Mouse (Mus musculus): ENCODE data around the gene Smim6.

Smim6 gene

DNA sequence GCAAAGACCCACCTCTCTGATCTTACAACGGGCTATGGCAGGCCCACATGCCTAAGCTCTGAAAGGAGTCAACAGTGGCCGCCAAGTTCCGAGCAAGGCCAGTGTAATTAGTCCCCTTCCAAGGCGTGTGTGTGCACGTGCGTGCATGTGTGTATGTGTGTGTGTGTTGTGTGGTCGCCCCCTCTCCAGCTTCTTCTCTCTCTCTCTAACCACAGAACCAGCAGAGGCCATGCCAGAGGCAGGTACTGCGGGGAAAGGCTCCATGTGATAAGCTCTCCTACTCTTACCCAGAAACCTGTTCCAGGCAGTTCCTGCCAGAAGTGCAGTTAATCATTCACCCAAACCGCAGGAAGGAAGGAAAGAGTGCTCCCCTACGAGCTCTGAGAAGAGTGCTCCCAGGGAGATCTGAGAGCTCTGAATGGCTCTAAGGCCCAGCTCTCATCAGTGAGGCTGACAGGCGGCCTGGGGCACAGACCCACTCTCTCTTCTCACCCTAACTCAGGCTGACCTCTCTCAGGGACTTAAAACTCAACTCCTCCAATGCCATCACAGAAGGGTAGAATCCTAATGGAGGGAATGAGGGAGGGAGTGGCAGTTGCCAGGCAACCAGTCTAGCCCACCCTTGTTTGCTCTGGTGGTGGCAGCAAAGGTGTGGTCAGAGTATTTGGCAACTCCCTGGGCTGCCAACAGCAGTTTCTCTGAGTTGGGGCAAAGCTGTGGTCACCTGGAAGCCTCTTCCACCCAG, at the start of gene Smim6:
Smim6 (plus strand) TSS at position 386 of the 745 bp plus-strand sequence.
- DNase-seq: no peak

DNA sequence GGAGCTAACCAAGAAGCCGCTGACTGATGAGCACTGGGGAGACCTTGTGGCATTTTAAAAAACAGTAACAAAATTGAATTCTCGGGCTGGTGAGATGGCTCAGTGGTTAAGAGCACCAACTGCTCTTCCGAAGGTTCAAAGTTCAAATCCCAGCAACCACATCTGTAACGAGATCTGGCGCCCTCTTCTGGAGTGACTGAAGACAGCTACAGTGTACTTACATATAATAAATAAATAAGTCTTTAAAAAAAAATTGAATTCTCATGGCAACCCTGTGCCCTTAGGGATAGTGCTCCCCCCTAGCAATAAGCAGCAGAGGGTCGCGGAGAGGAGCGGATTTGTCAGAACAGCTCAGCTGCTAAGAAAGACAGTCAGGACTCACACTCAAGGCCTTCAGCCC, 47.9 kb upstream of the Smim6 start:
- no peak for DNase-seq

DNA sequence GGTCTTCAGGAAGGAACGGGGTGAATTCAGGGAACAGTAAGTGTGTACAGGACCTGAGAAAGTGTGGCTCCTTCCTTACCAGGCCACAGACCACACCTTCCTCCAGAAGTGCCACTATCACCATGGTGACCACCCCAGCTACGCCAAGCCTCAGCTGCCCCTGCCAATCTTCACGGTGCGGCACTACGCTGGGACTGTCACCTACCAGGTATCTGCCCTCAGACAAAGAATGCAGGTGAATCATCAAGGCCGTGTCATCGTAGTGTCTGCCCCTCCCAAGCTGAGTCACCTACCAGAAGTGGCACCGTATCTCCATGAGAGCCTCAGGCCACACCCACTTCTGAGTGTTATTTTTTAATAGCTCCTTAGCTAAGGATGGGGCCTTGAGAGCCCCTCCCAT, 42.4 kb upstream of the Smim6 start:
- no peak for DNase-seq

GRCm38 (mm10) chr11:115872437-115872836, 39.4 kb upstream of the Smim6 start:
- DNase-seq: no peak

DNA sequence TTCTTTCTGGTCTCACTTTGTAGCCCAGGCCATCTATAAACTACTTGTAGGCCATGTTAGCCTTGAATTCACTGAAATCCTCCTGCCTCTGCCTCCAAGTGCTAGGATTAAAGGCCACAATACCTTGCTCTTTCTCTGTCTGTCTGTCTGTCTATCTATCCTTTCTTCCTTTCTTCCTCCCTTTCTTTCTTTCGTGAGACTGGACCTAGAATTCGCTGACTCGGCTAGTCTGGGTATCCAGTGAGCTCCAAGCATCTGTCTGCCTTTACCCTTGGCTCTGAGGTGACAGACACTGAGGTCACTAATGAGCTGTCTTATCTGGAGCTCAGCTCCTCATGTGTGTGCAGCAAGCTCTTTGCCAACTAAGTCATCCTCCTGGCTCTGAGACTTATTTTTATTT, 35.9 kb upstream of the Smim6 start:
- no peak for DNase-seq

GRCm38 (mm10) chr11:115876438-115876837, 35.4 kb upstream of the Smim6 start:
- no peak for DNase-seq

DNA sequence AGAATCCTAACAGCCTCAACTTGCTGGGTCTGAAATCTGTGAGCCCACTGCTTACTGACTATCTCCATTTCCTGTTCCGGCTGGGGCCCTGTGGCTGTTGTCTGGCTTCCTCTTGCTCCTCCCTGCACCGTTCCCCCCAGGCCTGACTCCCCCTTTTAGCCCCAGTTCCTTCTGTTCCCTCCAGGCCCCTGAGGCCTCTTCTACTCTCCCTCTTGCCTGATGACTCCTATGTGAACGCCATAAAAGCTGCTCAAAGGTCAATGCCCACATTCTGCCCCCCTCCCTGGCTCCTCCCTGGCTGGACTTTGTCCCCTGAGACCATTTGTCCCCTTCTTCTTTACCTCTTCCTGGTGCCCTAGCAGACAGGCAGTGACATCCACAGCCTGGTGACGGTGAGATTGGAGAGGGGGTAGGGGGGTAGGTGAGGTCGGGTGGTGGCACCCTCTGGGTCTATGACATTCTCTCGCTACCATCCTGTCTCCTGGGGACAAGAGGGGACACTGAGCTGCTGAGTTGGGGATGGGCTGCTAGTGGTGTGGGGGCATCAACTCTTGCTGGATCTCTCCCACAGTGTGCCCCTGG, 34.6 kb upstream of the Smim6 start:
- no peak for DNase-seq

DNA sequence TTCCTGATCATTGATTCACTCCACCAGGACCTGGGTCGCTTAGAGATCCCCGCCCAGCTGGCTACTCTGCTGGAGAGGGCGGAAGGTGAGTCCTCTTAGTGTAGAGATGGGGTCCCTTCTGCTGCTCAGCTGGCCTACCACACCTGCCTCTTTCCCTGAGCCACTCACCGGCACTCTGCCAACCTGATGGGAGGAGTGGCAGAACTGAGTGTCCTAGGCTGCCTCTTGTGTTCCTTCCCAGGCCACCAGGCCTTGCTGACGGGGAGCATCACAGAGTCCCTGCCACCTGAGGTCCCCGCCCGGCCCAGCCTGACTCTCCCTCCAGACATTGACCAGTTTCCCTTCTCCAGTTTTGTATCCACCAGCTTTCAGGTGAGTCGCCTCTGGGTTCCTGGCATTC, 33.7 kb upstream of the Smim6 start:
- no peak for DNase-seq

DNA sequence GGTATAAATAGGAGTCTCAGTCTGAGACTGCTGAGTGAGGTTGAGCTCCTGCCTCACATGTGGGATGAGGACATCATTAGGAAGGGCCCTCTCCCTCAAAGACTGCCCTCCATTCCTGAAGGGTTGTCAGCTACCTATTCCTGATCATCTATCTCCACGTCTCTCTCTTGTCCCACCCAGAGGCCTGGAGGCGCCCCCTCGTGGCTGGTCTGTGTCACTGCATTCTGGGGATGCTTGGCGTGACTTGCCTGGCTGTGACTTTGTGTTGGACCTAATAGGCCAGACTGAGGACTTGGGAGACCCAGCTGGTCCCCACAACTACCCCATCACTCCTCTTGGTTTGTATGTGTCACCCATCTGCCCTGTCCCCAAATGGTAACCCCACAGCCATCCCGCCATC, 30.8 kb upstream of the Smim6 start:
- no peak for DNase-seq

DNA sequence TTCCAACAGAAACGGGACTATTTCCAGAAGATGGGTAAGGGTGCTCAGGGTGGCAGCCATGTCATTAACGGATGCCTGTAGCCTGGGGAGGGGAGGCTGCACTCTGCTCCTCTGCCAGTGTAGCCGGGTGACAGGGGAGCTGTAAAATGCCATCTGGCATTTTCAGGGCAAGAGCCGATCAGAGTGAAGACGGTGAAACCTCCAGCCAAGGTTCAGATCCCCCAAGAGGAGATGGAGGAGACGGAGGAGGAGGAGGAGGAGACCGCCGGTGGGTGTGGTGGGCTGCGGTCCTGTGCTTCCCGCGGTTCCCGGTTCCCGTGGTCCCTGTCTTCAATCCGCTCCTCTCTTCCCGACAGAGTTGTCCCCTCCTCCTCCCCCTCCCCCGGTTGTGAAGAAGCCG, 28.6 kb upstream of the Smim6 start:
- no peak for DNase-seq

DNA sequence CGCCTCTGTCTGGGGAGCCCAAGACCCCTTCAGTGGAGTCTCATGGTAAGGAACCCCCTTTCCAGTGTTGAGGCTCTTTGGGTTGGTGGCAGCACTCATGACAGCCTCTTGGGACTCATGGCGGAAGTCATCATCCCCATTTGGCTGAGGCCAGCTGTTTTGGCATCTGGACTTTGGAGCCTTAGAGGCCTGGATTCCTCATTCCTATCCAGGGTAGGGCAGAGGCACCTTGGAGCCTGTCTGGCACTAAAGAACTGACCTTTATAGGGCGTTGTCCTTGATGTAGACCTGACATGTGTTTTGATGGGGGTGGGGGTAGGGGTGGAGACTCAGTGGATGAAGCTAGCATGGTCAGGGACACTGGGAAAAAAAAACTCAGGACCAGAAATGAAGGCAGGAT, 27.5 kb upstream of the Smim6 start:
- DNase-seq: no peak

- DNase-seq: no peak
Observed at GRCm38 (mm10) chr11:115885281-115885680, 26.5 kb upstream of the Smim6 start.

DNA sequence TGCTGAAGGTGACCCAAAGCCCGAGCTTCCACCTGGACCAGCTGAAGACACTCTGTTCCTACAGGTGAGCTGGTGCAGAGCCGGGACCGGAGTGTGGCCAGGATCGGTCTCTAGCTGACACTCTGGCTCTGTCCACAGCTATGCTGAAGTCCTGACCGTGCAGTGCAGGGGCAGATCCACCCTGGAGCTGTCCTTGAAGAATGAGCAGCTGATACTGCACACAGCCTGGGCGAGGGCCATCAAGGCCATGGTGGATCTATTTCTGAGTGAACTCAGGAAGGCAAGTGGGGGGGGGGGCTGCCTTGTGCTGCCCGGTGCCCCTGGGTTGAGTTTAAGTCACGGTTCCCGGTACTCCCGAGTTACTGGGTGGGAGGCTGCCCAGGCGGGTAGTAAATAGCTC, 25.4 kb upstream of the Smim6 start:
- no peak for DNase-seq

GRCm38 (mm10) chr11:115888020-115888419, 23.8 kb upstream of the Smim6 start:
- no peak for DNase-seq

DNA sequence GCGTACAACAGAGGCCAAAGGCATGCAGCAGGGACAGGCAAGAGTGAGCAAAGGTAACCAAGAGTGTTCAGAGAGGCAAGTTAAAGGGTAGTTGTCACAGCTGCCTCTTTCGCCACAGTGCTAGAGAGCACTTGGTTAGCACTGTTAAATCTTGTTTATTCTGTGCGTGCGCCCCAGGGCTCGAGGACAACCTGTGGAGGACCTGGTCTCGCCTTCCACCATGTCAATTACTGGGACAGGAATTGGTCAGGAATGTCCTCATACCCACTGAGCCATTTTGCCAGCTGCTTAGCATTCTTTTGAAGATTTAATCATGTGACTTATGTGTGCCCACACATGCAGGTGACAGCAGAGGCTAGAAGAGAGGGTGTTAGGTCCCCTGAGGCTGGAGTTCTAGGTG, 22.7 kb upstream of the Smim6 start:
- DNase-seq: no peak

GRCm38 (mm10) chr11:115892213-115892612, 19.6 kb upstream of the Smim6 start:
- no peak for DNase-seq

DNA sequence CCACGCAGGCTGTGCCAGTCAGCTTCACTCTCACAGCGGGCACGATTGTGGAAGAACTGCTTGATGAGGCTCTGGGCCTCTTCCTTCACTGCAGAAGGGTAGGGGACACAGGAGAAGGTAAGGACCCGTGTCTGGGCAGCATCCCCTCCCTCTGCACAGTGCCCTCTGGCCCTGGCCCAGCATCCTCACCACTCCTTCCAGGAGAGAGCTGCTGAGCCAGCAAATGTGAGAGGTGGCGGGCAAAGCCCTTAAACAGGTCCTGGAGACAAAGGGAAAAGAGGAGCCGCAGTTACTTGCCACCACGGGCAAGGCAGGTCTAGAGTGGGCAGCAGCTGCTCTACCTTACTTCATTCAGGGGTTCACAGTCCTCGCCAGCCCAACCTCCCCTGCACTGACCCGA, 18.7 kb upstream of the Smim6 start:
- no peak for DNase-seq

- peak; percentile 47 for DNase-seq
Observed at GRCm38 (mm10) chr11:115894755-115895520, 16.9 kb upstream of the Smim6 start.

GRCm38 (mm10) chr11:115898446-115898845, 13.4 kb upstream of the Smim6 start:
- no peak for DNase-seq

GRCm38 (mm10) chr11:115898886-115899285, 12.9 kb upstream of the Smim6 start:
- peak; percentile 87 for DNase-seq

DNA sequence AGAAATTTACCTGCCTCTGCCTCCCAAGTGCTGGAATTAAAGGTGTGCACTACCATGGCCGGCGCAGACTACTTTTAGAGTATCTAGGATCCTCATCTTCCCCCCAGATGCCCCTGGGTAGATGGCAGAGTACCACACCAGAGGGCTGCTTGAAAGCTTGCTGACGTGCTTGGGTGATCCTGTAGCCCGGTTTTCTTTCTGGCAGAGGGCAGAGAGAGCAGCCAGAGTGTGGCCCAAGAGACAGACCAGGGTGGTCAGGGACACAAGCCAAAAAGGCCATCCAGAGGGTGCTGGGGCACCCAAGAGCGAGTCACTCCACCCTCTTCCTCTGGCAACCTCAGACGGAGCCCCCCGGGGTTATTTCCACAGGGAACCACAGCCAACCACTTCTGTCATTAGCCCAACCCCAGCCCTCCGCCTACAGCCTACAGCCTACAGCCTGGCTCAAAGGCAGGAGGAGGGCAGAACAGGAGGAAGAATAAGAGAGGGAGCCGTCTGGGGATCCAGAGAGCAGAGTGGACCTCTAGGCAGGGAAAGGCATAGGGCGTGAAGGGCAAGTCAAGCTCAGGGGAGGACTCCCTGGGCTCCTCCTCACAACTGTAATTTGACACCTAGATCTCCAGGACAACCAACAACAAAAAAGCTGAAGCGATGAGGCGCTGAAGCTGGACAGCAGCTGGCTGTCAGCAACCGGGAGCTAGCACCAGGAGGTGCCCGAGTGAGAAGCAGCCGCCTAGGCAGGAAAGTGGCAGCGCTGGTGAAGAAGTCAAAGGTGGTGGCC, 12.1 kb upstream of the Smim6 start, which contains the start of gene Smim5:
Smim5 (plus strand) TSS at position 481 of the 781 bp plus-strand sequence.
- DNase-seq: no peak

GRCm38 (mm10) chr11:115900561-115901337, 11.1 kb upstream of the Smim6 start:
- DNase-seq: no peak

All from cerebellum, adult 9-11 months (tissue).